ENCODE assay signal across 13 mouse cellular contexts in the genomic region with DNA sequence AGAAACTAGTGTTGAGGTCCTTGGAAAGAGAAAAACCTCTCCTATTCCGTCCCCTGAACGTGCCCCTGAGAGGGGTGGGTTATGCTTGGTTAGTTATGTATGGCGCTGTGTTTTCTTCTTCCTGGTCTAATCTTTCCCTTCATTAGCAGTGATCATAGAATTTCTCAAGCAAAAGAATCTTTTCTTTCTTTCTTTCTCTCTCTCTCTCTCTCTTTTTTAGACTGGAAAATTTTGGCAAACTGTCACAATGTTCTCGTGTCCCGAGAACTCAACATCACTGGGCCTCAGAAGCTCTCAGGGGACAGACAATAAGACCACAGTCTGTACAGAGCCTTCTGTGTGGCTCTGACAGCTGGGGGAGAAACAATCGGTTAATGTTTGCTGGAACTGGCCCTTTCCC. TPM values are rescaled to one million over a fixed set of nuclear protein-coding genes. Genes with fewer than 3 reads are reported as not detected.
DNase-seq lines count a peak whose midpoint lies in the region; ATAC-seq and TF ChIP-seq lines count a peak whose summit lies in the region.
"Had no signal": no experiment of that assay in that cellular context is flagged by ENCODE, and none has a peak within 500 bp of the region (broad histone marks: within the 10 kb centered on the region; RNA-seq: fewer than 3 reads in every experiment).

No protein-coding gene starts in this region.

- H3K27me3 ChIP-seq in intestine, embryonic 14.5 days (replicated peaks; ENCODE audit: control insufficient read depth, insufficient read depth, low read length) = no peaks in the 10 kb centered on the region
- 0 out of 2 replicates have a peak, but pooled peaks cover 2% of the 10 kb centered on the region for H3K27me3 ChIP-seq in intestine, embryonic 15.5 days (replicated peaks)
- H3K27me3 ChIP-seq in hindbrain, embryonic 16.5 days (replicated peaks; ENCODE audit: control insufficient read depth, insufficient read depth, low read length) = peaks cover 10% of the 10 kb centered on the region; the same call in 1 of the 2 replicates
- H3K27me3 ChIP-seq: heart, embryonic 15.5 days had no signal

- no peak for DNase-seq in intestine, embryonic 14.5 days (ENCODE audit: low spot score)
- DNase-seq in Muller cell, postnatal 12 days (ENCODE audit: inconsistent ontology term) = peak; percentile 66
- no peak for DNase-seq in left cerebral cortex, postnatal 25 days (ENCODE audit: low spot score in 2 of 2)
- DNase-seq: kidney, postnatal 25 days; right cerebral cortex, adult 18-20 months had no signal

- TF ChIP-seq POLR2A in cortical plate, adult 2 months (IDR thresholded peaks at IDR 0.05; ENCODE audit: extremely low read depth, insufficient read depth, low read length) = no peak

- H3K9ac ChIP-seq in intestine, embryonic 14.5 days (ENCODE audit: low read length) = no peak overlapping the region
- H3K9ac ChIP-seq in intestine, embryonic 15.5 days = no peak overlapping the region
- no peak overlapping the region for H3K9ac ChIP-seq in hindbrain, embryonic 16.5 days (ENCODE audit: low read depth, low read length)
- H3K9ac ChIP-seq: heart, embryonic 15.5 days; limb, embryonic 12.5 days had no signal

- H3K27ac ChIP-seq in intestine, embryonic 14.5 days (ENCODE audit: low read depth) = peak overlapping the region; percentile 22; the same call in 1 of the 2 replicates
- H3K27ac ChIP-seq in intestine, embryonic 15.5 days = no peak overlapping the region
- H3K27ac ChIP-seq in cortical plate, adult 2 months (ENCODE audit: insufficient read depth, low read length) = peak overlapping the region; percentile 95
- peak overlapping the region; percentile 18; the same call in 1 of the 2 replicates for H3K27ac ChIP-seq in hindbrain, embryonic 16.5 days (ENCODE audit: low read depth, low read length)
- H3K27ac ChIP-seq: heart, embryonic 15.5 days; limb, embryonic 12.5 days had no signal

- no peak overlapping the region for H3K4me3 ChIP-seq in intestine, embryonic 14.5 days (ENCODE audit: low read depth, low read length)
- no peak overlapping the region for H3K4me3 ChIP-seq in intestine, embryonic 15.5 days (replicated peaks)
- no peak overlapping the region for H3K4me3 ChIP-seq in cortical plate, adult 2 months (ENCODE audit: insufficient read depth, low read length)
- H3K4me3 ChIP-seq in hindbrain, embryonic 16.5 days (ENCODE audit: low read length) = no peak overlapping the region
- H3K4me3 ChIP-seq: heart, embryonic 15.5 days; limb, embryonic 12.5 days had no signal

- no peak for ATAC-seq in intestine, embryonic 14.5 days (replicated peaks; ENCODE audit: low FRiP score, low TSS enrichment, low read depth)
- ATAC-seq in intestine, embryonic 15.5 days = no peak
- ATAC-seq in hindbrain, embryonic 16.5 days = no peak
- no peak for ATAC-seq in erythroblast, adult 5-6 weeks (replicated peaks; ENCODE audit: low FRiP score, poor library complexity, severe bottlenecking)

- H3K4me1 ChIP-seq in intestine, embryonic 14.5 days (replicated peaks; ENCODE audit: control insufficient read depth, insufficient read depth, low read length) = peaks cover 5% of the 10 kb centered on the region; the same call in 1 of the 2 replicates
- peaks cover 5% of the 10 kb centered on the region for H3K4me1 ChIP-seq in intestine, embryonic 15.5 days (replicated peaks)
- H3K4me1 ChIP-seq in cortical plate, adult 2 months (ENCODE audit: control insufficient read depth, insufficient read depth, low read length) = 0 out of 2 replicates have a peak, but pooled peaks cover 1% of the 10 kb centered on the region
- H3K4me1 ChIP-seq in hindbrain, embryonic 16.5 days (ENCODE audit: control insufficient read depth, insufficient read depth, low read depth, low read length) = peaks cover 4% of the 10 kb centered on the region; the same call in 1 of the 2 replicates

- H3K36me3 ChIP-seq in intestine, embryonic 14.5 days (ENCODE audit: control insufficient read depth, insufficient read depth, low read length) = no peaks in the 10 kb centered on the region
- H3K36me3 ChIP-seq in intestine, embryonic 15.5 days = no peaks in the 10 kb centered on the region
- H3K36me3 ChIP-seq in hindbrain, embryonic 16.5 days (ENCODE audit: control insufficient read depth, insufficient read depth, low read length) = no peaks in the 10 kb centered on the region
- H3K36me3 ChIP-seq: heart, embryonic 15.5 days; limb, embryonic 12.5 days had no signal

- TF ChIP-seq CTCF in cortical plate, adult 2 months (IDR thresholded peaks at IDR 0.05; ENCODE audit: extremely low read depth, insufficient read depth, low read length) = no peak

- 62% methylated on average over 6 of the region's 6 CpGs for WGBS in intestine, embryonic 14.5 days
- 59% methylated on average over 6 of the region's 6 CpGs for WGBS in intestine, embryonic 15.5 days
- 16% methylated on average over 6 of the region's 6 CpGs for WGBS in hindbrain, embryonic 16.5 days

- H3K9me3 ChIP-seq in intestine, embryonic 14.5 days (ENCODE audit: control insufficient read depth, low read length) = no peaks in the 10 kb centered on the region
- no peaks in the 10 kb centered on the region for H3K9me3 ChIP-seq in intestine, embryonic 15.5 days
- H3K9me3 ChIP-seq in hindbrain, embryonic 16.5 days (ENCODE audit: control insufficient read depth, low read length) = no peaks in the 10 kb centered on the region
- H3K9me3 ChIP-seq: heart, embryonic 15.5 days; limb, embryonic 12.5 days had no signal

- H3K4me2 ChIP-seq in intestine, embryonic 14.5 days (ENCODE audit: low read length) = no peak overlapping the region
- H3K4me2 ChIP-seq in intestine, embryonic 15.5 days (replicated peaks) = no peak overlapping the region
- no peak overlapping the region for H3K4me2 ChIP-seq in hindbrain, embryonic 16.5 days (ENCODE audit: low read length)
- H3K4me2 ChIP-seq: heart, embryonic 15.5 days; limb, embryonic 12.5 days had no signal

- intact Hi-C loops in left cerebral cortex, postnatal 25 days (cut with DNase I) = no loop called here

RNA-seq across cellular contexts. Expression of a gene that starts 15.3 kb away (rescaled TPM):
- 0.09 and 0.28 TPM in 2 replicates for polyA plus RNA-seq in intestine, embryonic 14.5 days (2014; fragmentation: Nextera tagmentation; extraction: Ambion mirVana)
- polyA plus RNA-seq in intestine, embryonic 15.5 days (2015; fragmentation: Nextera tagmentation; extraction: Ambion mirVana) = 0.56 and 0.57 TPM in 2 replicates
- polyA plus RNA-seq in cortical plate, adult 2 months (2012; rRNA removed) = 54.0 and 56.1 TPM in 2 replicates
- 1.5 TPM in 2 replicates for polyA plus RNA-seq in hindbrain, embryonic 16.5 days (2015; fragmentation: Nextera tagmentation; extraction: Ambion mirVana)
- 178 and 210 TPM in 2 replicates for total RNA-seq in erythroblast, adult 5-6 weeks (2015; ENCODE audit: low replicate concordance)
- 298 and 357 TPM in 2 replicates for total RNA-seq in erythroblast, adult 5-6 weeks (2017; ENCODE audit: low replicate concordance)
- 10 to 100 TPM; 79.1 to 79.3 TPM for total RNA-seq in left cerebral cortex, postnatal 25 days (2021)

RNA-seq across cellular contexts. Expression of a gene that starts 15.5 kb away (rescaled TPM):
- not detected in 2 replicates for polyA plus RNA-seq in intestine, embryonic 14.5 days (2014; fragmentation: Nextera tagmentation; extraction: Ambion mirVana)
- not detected in 2 replicates for polyA plus RNA-seq in intestine, embryonic 15.5 days (2015; fragmentation: Nextera tagmentation; extraction: Ambion mirVana)
- polyA plus RNA-seq in cortical plate, adult 2 months (2012; rRNA removed) = 0.48 and 0.81 TPM in 2 replicates
- 0.34 TPM in 1 of 2 replicates, not detected in the other for polyA plus RNA-seq in hindbrain, embryonic 16.5 days (2015; fragmentation: Nextera tagmentation; extraction: Ambion mirVana)
- total RNA-seq in erythroblast, adult 5-6 weeks (2015; ENCODE audit: low replicate concordance) = 2.3 and 2.5 TPM in 2 replicates
- 5.2 and 6.7 TPM in 2 replicates for total RNA-seq in erythroblast, adult 5-6 weeks (2017; ENCODE audit: low replicate concordance)
- 1 to 10 TPM; 3.3 TPM for total RNA-seq in left cerebral cortex, postnatal 25 days (2021)
- polyA plus RNA-seq: heart, embryonic 15.5 days; limb, embryonic 12.5 days; lung, embryonic 16.5 days; stomach, embryonic 16.5 days had no signal

RNA-seq across cellular contexts. Expression of a gene that starts 23.6 kb away (rescaled TPM):
- 20.7 and 22.7 TPM in 2 replicates for polyA plus RNA-seq in intestine, embryonic 14.5 days (2014; fragmentation: Nextera tagmentation; extraction: Ambion mirVana)
- 19.7 and 21.7 TPM in 2 replicates for polyA plus RNA-seq in intestine, embryonic 15.5 days (2015; fragmentation: Nextera tagmentation; extraction: Ambion mirVana)
- 379 TPM in 2 replicates for polyA plus RNA-seq in cortical plate, adult 2 months (2012; rRNA removed)
- polyA plus RNA-seq in hindbrain, embryonic 16.5 days (2015; fragmentation: Nextera tagmentation; extraction: Ambion mirVana) = 23.1 and 23.4 TPM in 2 replicates
- total RNA-seq in erythroblast, adult 5-6 weeks (2015; ENCODE audit: low replicate concordance) = 28.1 and 29.9 TPM in 2 replicates
- 31.2 and 60.5 TPM in 2 replicates for total RNA-seq in erythroblast, adult 5-6 weeks (2017; ENCODE audit: low replicate concordance)
- total RNA-seq in left cerebral cortex, postnatal 25 days (2021) = 100 to 1,000 TPM; 299 to 327 TPM

RNA-seq across cellular contexts. Expression of a gene that starts 25.1 kb away (rescaled TPM):
- polyA plus RNA-seq in intestine, embryonic 14.5 days (2014; fragmentation: Nextera tagmentation; extraction: Ambion mirVana) = not detected in 2 replicates
- polyA plus RNA-seq in intestine, embryonic 15.5 days (2015; fragmentation: Nextera tagmentation; extraction: Ambion mirVana) = not detected in 2 replicates
- not detected in 2 replicates for polyA plus RNA-seq in cortical plate, adult 2 months (2012; rRNA removed)
- polyA plus RNA-seq in hindbrain, embryonic 16.5 days (2015; fragmentation: Nextera tagmentation; extraction: Ambion mirVana) = not detected in 2 replicates
- total RNA-seq in erythroblast, adult 5-6 weeks (2015; ENCODE audit: low replicate concordance) = not detected in 2 replicates
- total RNA-seq in erythroblast, adult 5-6 weeks (2017; ENCODE audit: low replicate concordance) = not detected in 2 replicates
- total RNA-seq in left cerebral cortex, postnatal 25 days (2021) = not detected
- polyA plus RNA-seq: heart, embryonic 15.5 days; limb, embryonic 12.5 days; lung, embryonic 16.5 days; stomach, embryonic 16.5 days had no signal

RNA-seq across cellular contexts. Expression of a gene that starts 38.4 kb away (rescaled TPM):
- 0.97 and 1.4 TPM in 2 replicates for polyA plus RNA-seq in intestine, embryonic 14.5 days (2014; fragmentation: Nextera tagmentation; extraction: Ambion mirVana)
- 1.3 and 1.5 TPM in 2 replicates for polyA plus RNA-seq in intestine, embryonic 15.5 days (2015; fragmentation: Nextera tagmentation; extraction: Ambion mirVana)
- polyA plus RNA-seq in cortical plate, adult 2 months (2012; rRNA removed) = 6.5 and 6.8 TPM in 2 replicates
- 3.2 and 3.6 TPM in 2 replicates for polyA plus RNA-seq in hindbrain, embryonic 16.5 days (2015; fragmentation: Nextera tagmentation; extraction: Ambion mirVana)
- not detected in 2 replicates for total RNA-seq in erythroblast, adult 5-6 weeks (2015; ENCODE audit: low replicate concordance)
- total RNA-seq in erythroblast, adult 5-6 weeks (2017; ENCODE audit: low replicate concordance) = not detected in 2 replicates
- total RNA-seq in left cerebral cortex, postnatal 25 days (2021) = 1 to 10 TPM; 4.0 to 4.5 TPM

Comparison
In these comparisons a context has a peak if more than half of its experiments do, and no peak if none do; other contexts are left out.
1. RNA of a gene that starts 15.3 kb away (polyA plus RNA-seq): 54.0 to 56.1 TPM in cortical plate, adult 2 months; 1.5 TPM in hindbrain, embryonic 16.5 days, 0.56 to 0.57 TPM in intestine, embryonic 15.5 days and 0.09 to 0.28 TPM in intestine, embryonic 14.5 days; every median in the first group is over 10 times any median in the second.
2. RNA of a gene that starts 23.6 kb away (polyA plus RNA-seq): 379 TPM in cortical plate, adult 2 months; 23.1 to 23.4 TPM in hindbrain, embryonic 16.5 days, 20.7 to 22.7 TPM in intestine, embryonic 14.5 days and 19.7 to 21.7 TPM in intestine, embryonic 15.5 days; every median in the first group is over 10 times any median in the second.